Mouse (Mus musculus): Measurements from ENCODE around the gene Rnps1. TPM values are rescaled to one million over a fixed set of nuclear protein-coding genes. Genes with fewer than 3 reads are reported as not detected.

The Rnps1 gene
- polyA plus RNA-seq (2015; fragmentation: Illumina TruSeq; extraction: RNeasy Lipid Tissue Mini Kit (QIAGEN cat#74804); ENCODE audit: insufficient read depth, low replicate concordance): 110 TPM

GRCm38 (mm10) chr17:24414230-24414976, at the start of gene Rnps1:
Rnps1 (plus strand) TSS chr17:24414565.

GRCm38 (mm10) chr17:24426471-24427169, 12.3 kb downstream of the Rnps1 start, which contains the start of gene Eci1:
Eci1 (plus strand) TSS chr17:24426641.

GRCm38 (mm10) chr17:24442632-24443155, 28.3 kb downstream of the Rnps1 start, which contains the start of gene Dnase1l2:
Dnase1l2 (minus strand) TSS chr17:24443105.

GRCm38 (mm10) chr17:24469910-24470602, 55.7 kb downstream of the Rnps1 start, which contains the start of the genes E4f1 and Pgp:
E4f1 (minus strand) TSS chr17:24470313.
Pgp (plus strand) TSS chr17:24470392.

GRCm38 (mm10) chr17:24473612-24474275, 59.4 kb downstream of the Rnps1 start, which contains the start of gene Bricd5:
Bricd5 (plus strand) TSS chr17:24473884.

Other genes with a start within 250 kb of the Rnps1 start
- 93.7 TPM for gene Atp6v0c, start 244.9 kb upstream of the Rnps1 start, polyA plus RNA-seq (2015; fragmentation: Illumina TruSeq; extraction: RNeasy Lipid Tissue Mini Kit (QIAGEN cat#74804); ENCODE audit: insufficient read depth, low replicate concordance)
- 3.2 TPM for gene Tbc1d24, start 209.0 kb upstream of the Rnps1 start, polyA plus RNA-seq (2015; fragmentation: Illumina TruSeq; extraction: RNeasy Lipid Tissue Mini Kit (QIAGEN cat#74804); ENCODE audit: insufficient read depth, low replicate concordance)
- gene Ntn3, start 205.0 kb upstream of the Rnps1 start, polyA plus RNA-seq (2015; fragmentation: Illumina TruSeq; extraction: RNeasy Lipid Tissue Mini Kit (QIAGEN cat#74804); ENCODE audit: insufficient read depth, low replicate concordance): 0.25 TPM
- gene Tedc2, start 193.7 kb upstream of the Rnps1 start, polyA plus RNA-seq (2015; fragmentation: Illumina TruSeq; extraction: RNeasy Lipid Tissue Mini Kit (QIAGEN cat#74804); ENCODE audit: insufficient read depth, low replicate concordance): 5.4 TPM
- gene Ccnf, start 163.1 kb upstream of the Rnps1 start, polyA plus RNA-seq (2015; fragmentation: Illumina TruSeq; extraction: RNeasy Lipid Tissue Mini Kit (QIAGEN cat#74804); ENCODE audit: insufficient read depth, low replicate concordance): 6.5 TPM
- 0.91 TPM for gene Abca17, start 63.5 kb upstream of the Rnps1 start, polyA plus RNA-seq (2015; fragmentation: Illumina TruSeq; extraction: RNeasy Lipid Tissue Mini Kit (QIAGEN cat#74804); ENCODE audit: insufficient read depth, low replicate concordance)
- gene Abca3, start 62.6 kb upstream of the Rnps1 start, polyA plus RNA-seq (2015; fragmentation: Illumina TruSeq; extraction: RNeasy Lipid Tissue Mini Kit (QIAGEN cat#74804); ENCODE audit: insufficient read depth, low replicate concordance): 26.4 TPM
- gene Eci1, start 12.1 kb downstream of the Rnps1 start, polyA plus RNA-seq (2015; fragmentation: Illumina TruSeq; extraction: RNeasy Lipid Tissue Mini Kit (QIAGEN cat#74804); ENCODE audit: insufficient read depth, low replicate concordance): 37.5 TPM
- gene Dnase1l2, start 28.5 kb downstream of the Rnps1 start, polyA plus RNA-seq (2015; fragmentation: Illumina TruSeq; extraction: RNeasy Lipid Tissue Mini Kit (QIAGEN cat#74804); ENCODE audit: insufficient read depth, low replicate concordance): 8.5 TPM
- 22.7 TPM for gene E4f1, start 55.7 kb downstream of the Rnps1 start, polyA plus RNA-seq (2015; fragmentation: Illumina TruSeq; extraction: RNeasy Lipid Tissue Mini Kit (QIAGEN cat#74804); ENCODE audit: insufficient read depth, low replicate concordance)
- gene Pgp, start 55.8 kb downstream of the Rnps1 start, polyA plus RNA-seq (2015; fragmentation: Illumina TruSeq; extraction: RNeasy Lipid Tissue Mini Kit (QIAGEN cat#74804); ENCODE audit: insufficient read depth, low replicate concordance): 18.8 TPM
- 0.26 TPM for gene Bricd5, start 59.3 kb downstream of the Rnps1 start, polyA plus RNA-seq (2015; fragmentation: Illumina TruSeq; extraction: RNeasy Lipid Tissue Mini Kit (QIAGEN cat#74804); ENCODE audit: insufficient read depth, low replicate concordance)
- 19.8 TPM for gene Mlst8, start 64.5 kb downstream of the Rnps1 start, polyA plus RNA-seq (2015; fragmentation: Illumina TruSeq; extraction: RNeasy Lipid Tissue Mini Kit (QIAGEN cat#74804); ENCODE audit: insufficient read depth, low replicate concordance)
- gene Caskin1, start 74.0 kb downstream of the Rnps1 start, polyA plus RNA-seq (2015; fragmentation: Illumina TruSeq; extraction: RNeasy Lipid Tissue Mini Kit (QIAGEN cat#74804); ENCODE audit: insufficient read depth, low replicate concordance): 0.08 TPM
- 125 TPM for gene Traf7, start 113.4 kb downstream of the Rnps1 start, polyA plus RNA-seq (2015; fragmentation: Illumina TruSeq; extraction: RNeasy Lipid Tissue Mini Kit (QIAGEN cat#74804); ENCODE audit: insufficient read depth, low replicate concordance)
- gene Rab26, start 119.6 kb downstream of the Rnps1 start, polyA plus RNA-seq (2015; fragmentation: Illumina TruSeq; extraction: RNeasy Lipid Tissue Mini Kit (QIAGEN cat#74804); ENCODE audit: insufficient read depth, low replicate concordance): 1.7 TPM
- 31.5 TPM for gene Pkd1, start 135.3 kb downstream of the Rnps1 start, polyA plus RNA-seq (2015; fragmentation: Illumina TruSeq; extraction: RNeasy Lipid Tissue Mini Kit (QIAGEN cat#74804); ENCODE audit: insufficient read depth, low replicate concordance)
- 46.2 TPM for gene Tsc2, start 218.1 kb downstream of the Rnps1 start, polyA plus RNA-seq (2015; fragmentation: Illumina TruSeq; extraction: RNeasy Lipid Tissue Mini Kit (QIAGEN cat#74804); ENCODE audit: insufficient read depth, low replicate concordance)
- 3.4 TPM for gene Nthl1, start 218.1 kb downstream of the Rnps1 start, polyA plus RNA-seq (2015; fragmentation: Illumina TruSeq; extraction: RNeasy Lipid Tissue Mini Kit (QIAGEN cat#74804); ENCODE audit: insufficient read depth, low replicate concordance)
- 21.0 TPM for gene Slc9a3r2, start 235.8 kb downstream of the Rnps1 start, polyA plus RNA-seq (2015; fragmentation: Illumina TruSeq; extraction: RNeasy Lipid Tissue Mini Kit (QIAGEN cat#74804); ENCODE audit: insufficient read depth, low replicate concordance)
- gene Npw, start 243.9 kb downstream of the Rnps1 start, polyA plus RNA-seq (2015; fragmentation: Illumina TruSeq; extraction: RNeasy Lipid Tissue Mini Kit (QIAGEN cat#74804); ENCODE audit: insufficient read depth, low replicate concordance): not detected

Measured in spleen, adult 10 weeks (tissue).